Mouse (Mus musculus): ENCODE measurements at regions not wholly inside any gene's neighbourhood (a gene's known extent, or its start where the extent isn't known, plus 50 kb on each side); places are given as distances from the start of the nearest gene placed in this dataset.

DNA sequence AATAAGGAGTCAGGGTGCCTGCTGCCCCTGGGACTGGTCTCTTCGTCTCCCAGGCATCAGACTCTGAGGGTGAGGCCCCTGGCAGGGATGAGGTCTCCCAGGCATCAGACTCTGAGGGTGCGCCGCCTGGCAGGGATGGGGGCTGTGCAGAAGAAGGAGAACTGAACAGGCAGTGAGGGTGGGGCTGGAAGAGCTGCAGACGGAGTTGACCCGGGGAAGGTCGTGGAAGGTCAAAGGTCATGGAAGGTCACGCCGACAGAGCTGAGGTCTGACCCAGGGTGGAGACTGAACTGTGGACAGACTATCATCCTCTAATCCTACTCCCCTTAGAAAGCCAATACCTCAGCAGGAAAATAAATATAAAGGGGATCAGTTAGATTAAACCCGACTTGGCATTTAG, 50.6 kb upstream of the Grik3 start:
- Histone ChIP-seq H3K27me3 (ENCODE audit: control insufficient read depth, insufficient read depth, low read length, poor library complexity, severe bottlenecking) (no peaks in the 10 kb centered on the region), H3K36me3 (ENCODE audit: control insufficient read depth, insufficient read depth, low read length, poor library complexity, severe bottlenecking) (no peaks in the 10 kb centered on the region)
- DNase-seq (ENCODE audit: low read depth, low spot score): no peak

DNA sequence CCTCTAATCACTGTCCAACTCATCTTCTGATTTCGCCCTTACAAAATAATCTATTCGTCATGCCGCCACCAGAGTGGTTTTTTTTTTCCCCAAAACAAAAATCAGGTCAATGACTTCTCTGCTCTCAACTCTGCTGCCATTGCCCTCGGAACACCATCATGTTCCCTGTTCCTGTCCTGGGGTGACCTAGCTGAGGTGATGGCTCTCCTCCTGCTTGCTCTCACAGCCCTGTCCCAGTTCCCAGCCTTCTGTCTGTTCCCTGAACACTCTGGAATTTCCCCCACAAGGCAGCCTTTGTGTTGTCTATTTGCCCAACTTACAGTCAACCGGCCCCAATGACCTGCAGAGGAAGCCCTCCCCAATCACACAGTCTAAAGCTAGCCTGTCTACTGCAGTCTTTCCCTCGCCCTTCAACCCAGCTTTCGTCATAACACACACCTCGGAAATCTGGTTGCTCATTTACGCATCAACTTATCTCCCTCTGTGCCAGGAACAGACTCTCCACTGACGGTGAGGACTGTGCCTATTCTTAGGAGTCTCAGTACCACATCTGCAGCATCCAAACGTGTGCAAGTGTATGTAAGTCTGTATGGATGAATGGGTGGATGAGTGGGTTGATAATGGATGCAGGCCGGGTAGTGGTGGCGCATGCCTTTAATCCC, 53.2 kb upstream of the Grik3 start:
- no peak for DNase-seq (ENCODE audit: low read depth, low spot score)
- no peaks in the 10 kb centered on the region for H3K27me3 ChIP-seq (ENCODE audit: control insufficient read depth, insufficient read depth, low read length, poor library complexity, severe bottlenecking)
- H3K36me3 ChIP-seq (ENCODE audit: control insufficient read depth, insufficient read depth, low read length, poor library complexity, severe bottlenecking): no peaks in the 10 kb centered on the region

DNA sequence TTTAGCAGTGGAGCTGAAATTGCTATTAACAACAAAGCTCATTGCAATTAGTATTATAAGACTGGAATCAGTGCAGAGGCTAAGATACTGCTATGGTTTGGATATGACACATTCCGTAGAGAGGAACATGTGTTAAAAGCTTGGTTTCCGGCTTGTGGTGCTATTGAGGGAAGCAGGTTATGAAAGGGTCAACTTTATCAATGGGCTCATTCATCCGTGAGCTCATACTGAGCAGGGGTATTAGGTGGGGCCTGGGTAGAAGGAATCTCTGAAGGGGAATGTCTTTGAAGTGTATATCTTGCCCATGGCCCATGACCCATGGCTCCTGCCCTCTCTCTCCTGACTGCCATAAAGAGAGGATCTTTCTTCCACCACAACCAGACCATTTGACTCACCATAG, 57.0 kb upstream of the Grik3 start:
- Histone ChIP-seq H3K27me3 (ENCODE audit: control insufficient read depth, insufficient read depth, low read length, poor library complexity, severe bottlenecking) (no peaks in the 10 kb centered on the region), H3K36me3 (ENCODE audit: control insufficient read depth, insufficient read depth, low read length, poor library complexity, severe bottlenecking) (no peaks in the 10 kb centered on the region)
- no peak for DNase-seq (ENCODE audit: low read depth, low spot score)

DNA sequence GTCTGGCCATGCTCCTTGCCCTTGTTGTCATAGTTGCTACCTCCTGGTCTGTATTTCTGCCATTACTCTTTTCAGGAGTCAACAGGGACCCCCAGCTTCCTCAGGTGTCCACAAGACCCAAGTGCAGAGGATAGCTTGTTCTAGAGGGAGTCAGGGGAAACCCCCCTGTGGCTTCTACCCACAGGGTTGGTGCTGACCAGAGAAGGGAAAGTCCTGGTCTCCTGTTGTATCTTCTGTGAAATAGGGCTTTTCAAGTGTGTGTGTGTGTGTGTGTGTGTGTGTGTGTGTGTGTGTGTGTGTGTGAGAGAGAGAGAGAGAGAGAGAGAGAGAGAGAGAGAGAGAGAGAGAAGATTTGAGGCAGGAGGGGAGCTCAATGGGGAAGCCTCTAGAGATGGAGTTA, 58.9 kb upstream of the Grik3 start:
- DNase-seq (ENCODE audit: low read depth, low spot score): no peak
- Histone ChIP-seq H3K36me3 (ENCODE audit: control insufficient read depth, insufficient read depth, low read length, poor library complexity, severe bottlenecking) (no peaks in the 10 kb centered on the region), H3K27me3 (ENCODE audit: control insufficient read depth, insufficient read depth, low read length, poor library complexity, severe bottlenecking) (no peaks in the 10 kb centered on the region)

DNA sequence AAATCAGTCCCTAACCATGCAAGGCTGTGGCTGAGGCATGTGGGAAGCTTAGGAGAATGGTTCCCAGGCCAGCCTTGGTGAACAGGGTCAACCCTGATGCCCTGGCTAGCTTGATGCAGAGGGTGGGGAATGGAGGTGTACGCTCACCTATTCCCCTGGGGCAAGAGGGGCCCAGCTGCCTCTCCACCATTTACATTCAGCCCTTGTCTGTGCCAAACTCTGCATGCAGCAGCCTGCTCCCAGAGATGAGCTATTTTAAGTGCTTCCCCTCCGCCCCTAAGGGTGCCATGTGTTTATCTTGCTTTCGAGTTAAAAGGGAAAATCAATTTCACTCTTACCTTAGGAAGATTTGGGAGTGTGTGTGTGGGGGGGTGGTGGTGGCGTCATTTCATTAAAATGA, 59.7 kb upstream of the Grik3 start:
- DNase-seq (ENCODE audit: low read depth, low spot score): no peak
- no peaks in the 10 kb centered on the region for H3K27me3 ChIP-seq (ENCODE audit: control insufficient read depth, insufficient read depth, low read length, poor library complexity, severe bottlenecking)
- H3K36me3 ChIP-seq (ENCODE audit: control insufficient read depth, insufficient read depth, low read length, poor library complexity, severe bottlenecking): no peaks in the 10 kb centered on the region

DNA sequence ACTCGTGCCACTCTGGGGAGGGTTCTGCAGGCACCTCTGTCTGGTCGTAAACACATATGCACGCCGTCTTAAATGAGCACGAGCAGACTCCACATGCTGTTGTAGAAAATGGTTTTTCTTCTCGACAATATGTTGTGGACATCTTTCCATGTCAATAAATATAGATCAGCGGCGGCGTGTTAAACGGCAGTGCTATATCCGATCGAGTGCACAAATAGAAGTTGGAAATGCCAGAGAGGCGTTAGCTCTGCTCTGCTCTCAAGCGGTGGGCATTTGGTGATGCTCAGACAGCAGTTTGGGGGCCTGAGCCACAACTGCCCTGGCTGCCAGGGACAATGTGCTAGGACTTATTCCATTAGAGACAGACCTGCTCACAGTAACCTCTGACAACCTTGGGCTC, 61.8 kb upstream of the Grik3 start:
- Histone ChIP-seq H3K36me3 (ENCODE audit: control insufficient read depth, insufficient read depth, low read length, poor library complexity, severe bottlenecking) (no peaks in the 10 kb centered on the region), H3K27me3 (ENCODE audit: control insufficient read depth, insufficient read depth, low read length, poor library complexity, severe bottlenecking) (no peaks in the 10 kb centered on the region)
- no peak for DNase-seq (ENCODE audit: low read depth, low spot score)

DNA sequence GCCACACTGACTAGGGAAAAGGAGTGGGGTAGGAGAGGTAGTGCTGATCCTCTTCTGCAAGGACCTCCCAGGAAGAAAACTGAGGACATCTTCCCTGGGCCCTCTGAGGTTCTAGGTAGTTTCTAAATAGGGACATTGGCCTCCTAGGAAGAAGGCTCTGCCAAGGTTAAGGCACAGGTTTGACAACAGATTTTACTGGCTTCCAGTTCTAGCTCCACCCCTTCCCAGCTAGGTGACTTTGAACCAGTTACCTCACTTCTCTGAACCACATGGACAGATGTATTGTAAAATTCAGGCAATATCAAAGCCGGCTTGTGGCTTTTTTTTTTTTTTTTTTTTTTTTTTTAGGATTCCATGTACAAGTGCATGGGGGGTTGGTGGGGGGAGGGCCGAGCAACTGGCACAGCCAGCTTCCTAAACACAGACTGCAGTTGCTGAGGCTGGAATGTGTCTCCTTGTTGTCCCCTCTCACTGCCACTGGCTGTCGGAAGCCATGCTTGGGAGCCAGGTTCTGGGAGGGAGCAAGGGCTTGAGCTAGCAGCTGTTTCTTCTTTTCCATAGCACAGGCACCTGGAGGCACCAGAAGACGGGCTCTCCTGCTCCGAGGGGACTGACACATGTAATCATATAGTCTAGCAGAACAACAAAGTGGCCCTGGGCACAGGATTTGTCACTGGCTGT, 69.8 kb upstream of the Grik3 start:
- no peak for DNase-seq (ENCODE audit: low read depth, low spot score)

DNA sequence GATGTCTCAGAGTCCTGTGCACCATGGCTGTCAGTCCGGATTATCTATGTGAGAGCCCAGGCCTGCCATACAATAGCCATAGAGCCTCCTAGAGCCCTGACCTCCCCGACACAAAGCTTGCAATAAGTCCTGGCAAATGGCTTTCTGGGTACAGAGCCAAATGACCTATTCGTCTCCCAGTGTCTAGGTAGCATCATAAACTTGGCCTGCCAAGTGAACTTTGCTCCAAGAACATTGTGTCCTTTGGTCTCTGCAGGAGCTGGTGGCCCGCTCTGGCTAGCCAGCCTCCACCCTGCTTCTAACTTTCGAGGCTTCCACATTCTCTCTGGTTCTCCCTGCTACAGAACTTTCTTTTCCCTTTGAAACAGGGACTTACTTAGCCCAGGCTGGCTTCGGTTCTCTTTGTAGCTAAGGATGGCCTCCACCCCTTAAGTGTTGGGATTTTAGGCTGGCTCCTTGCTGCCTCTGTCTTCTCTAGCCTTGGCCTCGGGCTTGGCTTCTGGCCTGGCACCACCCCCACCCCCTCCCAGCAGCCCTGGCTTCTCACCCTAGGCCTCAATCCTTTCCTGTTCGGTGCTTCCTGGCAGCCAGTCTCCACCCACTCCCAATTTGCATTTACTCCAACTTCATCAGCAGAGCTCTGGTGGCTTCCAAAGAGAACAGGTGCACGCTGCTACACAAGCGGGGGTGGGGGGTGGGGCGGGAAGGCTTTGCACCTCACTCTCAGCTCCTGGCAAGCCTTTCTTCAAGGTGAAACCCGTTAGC, 70.8 kb upstream of the Grik3 start:
- no peaks in the 10 kb centered on the region for H3K27me3 ChIP-seq (ENCODE audit: control insufficient read depth, insufficient read depth, low read length, poor library complexity, severe bottlenecking)
- no peaks in the 10 kb centered on the region for H3K36me3 ChIP-seq (ENCODE audit: control insufficient read depth, insufficient read depth, low read length, poor library complexity, severe bottlenecking)
- DNase-seq (ENCODE audit: low read depth, low spot score): no peak

More for the DNA sequence above, 69.8 kb upstream of the Grik3 start:
- H3K27me3 ChIP-seq (ENCODE audit: control insufficient read depth, insufficient read depth, low read length, poor library complexity, severe bottlenecking): no peaks in the 10 kb centered on the region
- no peaks in the 10 kb centered on the region for H3K36me3 ChIP-seq (ENCODE audit: control insufficient read depth, insufficient read depth, low read length, poor library complexity, severe bottlenecking)

DNA sequence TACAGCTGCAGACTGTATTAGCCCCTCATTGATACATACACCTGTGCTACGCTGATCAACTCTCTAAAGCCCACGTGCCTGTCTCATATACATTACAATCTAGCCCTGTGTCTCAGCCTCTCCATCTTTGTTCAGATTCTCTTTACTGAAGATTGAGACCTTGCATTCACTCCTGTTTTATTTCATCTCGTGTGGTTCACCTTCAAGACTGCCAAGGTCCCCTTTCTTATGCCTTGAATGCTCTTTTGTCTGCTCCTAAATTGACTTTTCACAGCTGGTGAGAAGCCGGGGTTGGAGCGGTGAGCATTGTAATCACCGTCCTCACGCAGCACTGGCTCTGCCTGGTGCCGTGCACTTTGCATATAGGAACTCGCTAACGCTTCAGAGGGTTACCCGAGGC, 75.2 kb upstream of the Grik3 start:
- Histone ChIP-seq H3K27me3 (ENCODE audit: control insufficient read depth, insufficient read depth, low read length, poor library complexity, severe bottlenecking) (no peaks in the 10 kb centered on the region), H3K36me3 (ENCODE audit: control insufficient read depth, insufficient read depth, low read length, poor library complexity, severe bottlenecking) (no peaks in the 10 kb centered on the region)
- no peak for DNase-seq (ENCODE audit: low read depth, low spot score)

DNA sequence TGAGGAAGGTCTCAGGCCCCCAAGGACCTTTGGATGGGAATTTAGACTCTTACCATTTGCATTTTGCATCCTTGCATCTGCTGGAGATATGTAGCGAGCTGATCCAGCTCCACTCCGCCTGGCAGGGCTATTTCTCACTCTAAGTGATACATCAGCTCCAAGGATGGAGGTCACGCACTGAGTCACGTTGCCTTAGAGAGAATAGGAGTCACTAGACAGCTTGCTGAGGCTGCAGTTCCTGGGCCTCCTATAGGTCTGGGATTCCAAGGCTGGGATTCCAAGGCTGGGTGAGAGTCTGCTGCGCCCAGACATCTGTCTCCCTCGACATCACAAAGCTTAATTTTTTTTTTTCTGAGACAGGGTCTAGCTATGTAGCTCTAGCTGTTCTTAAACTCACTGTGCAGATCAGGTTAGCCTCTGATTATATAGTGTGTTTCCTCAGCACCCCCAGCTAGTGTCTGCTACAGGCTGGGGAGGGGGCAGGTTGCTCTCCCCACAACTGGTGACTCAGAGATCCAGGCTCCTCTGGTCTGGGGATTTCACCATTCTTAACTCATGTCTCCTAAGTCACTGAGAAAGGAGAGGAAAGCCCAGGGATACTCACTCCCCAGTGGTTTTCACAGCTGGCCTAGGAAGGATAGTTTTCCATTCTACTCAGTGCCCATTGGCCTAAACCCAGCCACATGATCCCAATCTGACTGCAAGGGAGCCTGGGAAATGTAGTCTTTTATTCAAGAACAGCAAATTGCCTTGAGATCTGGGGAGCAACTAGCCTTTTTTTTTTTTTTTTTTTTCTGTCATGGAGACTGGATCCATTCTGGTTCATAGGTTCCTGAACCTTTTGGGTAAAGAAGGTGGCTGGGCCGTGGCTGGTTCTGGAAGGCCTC, 76.4 kb upstream of the Grik3 start:
- no peak for DNase-seq (ENCODE audit: low read depth, low spot score)
- no peaks in the 10 kb centered on the region for H3K27me3 ChIP-seq (ENCODE audit: control insufficient read depth, insufficient read depth, low read length, poor library complexity, severe bottlenecking)
- H3K36me3 ChIP-seq (ENCODE audit: control insufficient read depth, insufficient read depth, low read length, poor library complexity, severe bottlenecking): no peaks in the 10 kb centered on the region

DNA sequence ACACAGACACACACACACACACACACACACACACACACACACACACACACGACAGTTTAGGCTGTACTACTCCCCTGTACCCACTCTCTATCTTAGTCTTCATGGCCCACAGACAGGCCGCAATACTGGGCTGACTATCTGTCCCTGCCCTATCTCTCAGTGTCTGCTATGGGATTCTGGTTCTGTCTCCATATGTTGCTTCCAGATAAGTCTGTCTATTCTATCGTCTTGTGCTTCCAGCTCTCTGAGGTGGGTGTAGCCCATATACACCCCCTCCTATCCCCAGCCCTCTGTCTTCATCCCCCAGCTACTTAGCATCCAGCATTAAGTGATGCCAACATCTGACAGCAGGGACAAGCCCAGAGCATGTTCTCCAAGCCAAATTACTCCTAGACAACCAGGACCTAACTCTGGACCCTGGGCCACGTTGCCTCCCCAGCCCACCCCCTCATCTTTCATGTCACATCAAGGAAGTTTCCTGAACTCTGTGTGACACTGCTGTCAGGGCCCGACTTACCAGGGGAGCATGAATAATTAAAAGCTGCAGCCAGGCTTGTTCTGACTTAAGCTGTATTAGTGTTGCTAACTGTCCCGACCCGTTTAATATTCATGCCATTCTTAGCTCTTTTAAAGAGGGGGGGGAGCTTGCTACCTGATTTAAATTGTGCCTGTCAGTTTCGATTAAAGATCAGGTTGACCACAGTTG, 79.6 kb upstream of the Grik3 start:
- Histone ChIP-seq H3K36me3 (ENCODE audit: control insufficient read depth, insufficient read depth, low read length, poor library complexity, severe bottlenecking) (no peaks in the 10 kb centered on the region), H3K27me3 (ENCODE audit: control insufficient read depth, insufficient read depth, low read length, poor library complexity, severe bottlenecking) (no peaks in the 10 kb centered on the region)
- no peak for DNase-seq (ENCODE audit: low read depth, low spot score)

DNA sequence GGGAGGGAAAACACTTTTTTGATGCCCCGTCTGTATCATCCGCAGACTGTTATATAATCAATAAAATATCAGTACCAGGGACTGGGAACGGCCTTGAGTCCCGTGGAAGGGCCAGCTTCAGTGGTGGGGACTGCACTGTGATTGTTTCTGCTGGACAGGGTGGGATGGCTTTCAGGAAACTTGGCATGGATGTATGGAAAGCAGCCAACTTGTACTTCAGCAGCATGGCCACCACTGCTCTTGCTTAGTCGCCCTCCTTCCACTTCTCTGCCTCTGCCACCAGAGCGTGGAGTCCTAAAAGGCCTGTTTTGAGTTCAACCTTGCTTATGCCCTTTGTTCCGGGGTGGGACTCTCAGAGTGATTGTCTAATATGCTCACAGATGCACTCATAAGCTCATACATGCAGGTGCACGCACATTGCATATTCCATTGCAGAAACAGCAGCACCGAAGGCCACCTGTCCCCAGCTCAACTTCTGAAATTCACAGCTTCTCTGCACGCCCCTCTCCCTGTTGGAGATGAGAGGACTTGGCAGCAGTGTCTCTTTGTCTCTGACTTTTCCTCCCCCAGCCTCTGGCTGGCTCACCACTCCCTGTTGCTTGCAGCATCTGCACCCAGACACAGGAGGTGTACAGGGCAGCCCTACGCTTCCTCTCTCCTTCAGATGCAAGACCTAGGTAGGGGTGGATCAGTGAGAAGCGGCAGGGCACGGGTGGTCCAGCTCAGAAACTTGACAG, 91.0 kb upstream of the Grik3 start:
- H3K36me3 ChIP-seq (ENCODE audit: control insufficient read depth, insufficient read depth, low read length, poor library complexity, severe bottlenecking): no peaks in the 10 kb centered on the region
- no peaks in the 10 kb centered on the region for H3K27me3 ChIP-seq (ENCODE audit: control insufficient read depth, insufficient read depth, low read length, poor library complexity, severe bottlenecking)
- no peak for DNase-seq (ENCODE audit: low read depth, low spot score)

DNA sequence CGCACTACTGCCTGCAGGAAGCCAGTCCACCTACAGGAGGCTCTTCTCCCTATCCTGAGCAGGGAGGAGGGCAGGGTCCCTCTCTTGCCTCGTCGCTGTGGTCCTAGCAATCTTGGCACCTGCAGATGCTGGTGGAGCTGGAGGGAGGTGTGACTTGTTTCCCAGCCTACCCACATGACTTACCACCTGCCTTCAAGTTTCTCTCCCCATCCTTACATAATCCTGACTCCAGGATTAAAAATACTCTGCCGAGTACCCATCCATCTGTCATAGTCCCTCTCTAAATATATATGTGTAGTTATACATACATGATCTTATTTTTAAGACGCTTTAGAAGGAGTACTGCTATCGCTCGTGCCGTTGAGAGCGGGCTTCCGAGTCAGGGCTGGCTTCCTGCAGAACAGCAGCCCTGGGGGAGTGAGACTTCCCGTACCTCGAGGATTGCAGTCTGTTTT, 93.5 kb upstream of the Grik3 start:
- Histone ChIP-seq H3K27me3 (ENCODE audit: control insufficient read depth, insufficient read depth, low read length, poor library complexity, severe bottlenecking) (no peaks in the 10 kb centered on the region), H3K36me3 (ENCODE audit: control insufficient read depth, insufficient read depth, low read length, poor library complexity, severe bottlenecking) (no peaks in the 10 kb centered on the region)
- no peak for DNase-seq (ENCODE audit: low read depth, low spot score)

All from splenic B cell, adult 2 months (primary cell).